Mouse (Mus musculus) monocyte, adult 59 days (primary cell): ENCODE measurements around the gene Zfp980. TPM values are rescaled to one million over a fixed set of nuclear protein-coding genes. Genes with fewer than 3 reads are reported as not detected.

Experiments
- total RNA-seq, 2 experiments: library from RNA; stranded (reverse); gene quantifications; one replicate each; pipeline ENCODE4 v1.2.4; 2023

Zfp980 gene
- total RNA-seq, result under 1 TPM in 1 of 2 experiments, not detected in 1; 0.64 TPM

GRCm38 (mm10) chr4:145670385-145670784 is at the start of gene Zfp980:
Gene Zfp980, plus strand, starts transcription at chr4:145670685.

Other genes starting within 250 kb of the Zfp980 start
- gene Zfp990, start 159.9 kb upstream of the Zfp980 start, total RNA-seq, result not detected
- 10 to 100 TPM in 1 of 2 experiments, 1 to 10 TPM in 1; 8.6 to 12.1 TPM for gene Gm13212, start 85.5 kb upstream of the Zfp980 start, total RNA-seq
- gene Zfp986, start 198.1 kb downstream of the Zfp980 start, total RNA-seq, result not detected